Mouse (Mus musculus): ENCODE results near the gene Trim10.

- TF ChIP-seq POLR2A (IDR thresholded peaks at IDR 0.05; ENCODE audit: borderline replicate concordance, insufficient read depth, low read length) = no peak
- no peak for TF ChIP-seq CTCF (IDR thresholded peaks at IDR 0.05; ENCODE audit: borderline replicate concordance, insufficient read depth, low read depth, low read length)
Observed at GRCm38 (mm10) chr17:36836427-36836812, 33.0 kb upstream of the Trim10 start.

All from cerebellum, adult 2 months (tissue).